Mouse (Mus musculus) neural tube, embryonic 10.5 days (tissue): ENCODE results near the gene Smarcb1.
"Not testable (repeated sequence)": the region's sequence is repeated elsewhere in the genome, so short reads cannot be mapped to it uniquely, and the experiment has no call there.

Experiments
- DNase-seq: peaks from one replicate; pipeline ENCODE4 v3.0.0-alpha.2; 2017; ENCODE audit warnings: low spot score; ENCODE audit errors: extremely low spot score

Gene Smarcb1

DNA sequence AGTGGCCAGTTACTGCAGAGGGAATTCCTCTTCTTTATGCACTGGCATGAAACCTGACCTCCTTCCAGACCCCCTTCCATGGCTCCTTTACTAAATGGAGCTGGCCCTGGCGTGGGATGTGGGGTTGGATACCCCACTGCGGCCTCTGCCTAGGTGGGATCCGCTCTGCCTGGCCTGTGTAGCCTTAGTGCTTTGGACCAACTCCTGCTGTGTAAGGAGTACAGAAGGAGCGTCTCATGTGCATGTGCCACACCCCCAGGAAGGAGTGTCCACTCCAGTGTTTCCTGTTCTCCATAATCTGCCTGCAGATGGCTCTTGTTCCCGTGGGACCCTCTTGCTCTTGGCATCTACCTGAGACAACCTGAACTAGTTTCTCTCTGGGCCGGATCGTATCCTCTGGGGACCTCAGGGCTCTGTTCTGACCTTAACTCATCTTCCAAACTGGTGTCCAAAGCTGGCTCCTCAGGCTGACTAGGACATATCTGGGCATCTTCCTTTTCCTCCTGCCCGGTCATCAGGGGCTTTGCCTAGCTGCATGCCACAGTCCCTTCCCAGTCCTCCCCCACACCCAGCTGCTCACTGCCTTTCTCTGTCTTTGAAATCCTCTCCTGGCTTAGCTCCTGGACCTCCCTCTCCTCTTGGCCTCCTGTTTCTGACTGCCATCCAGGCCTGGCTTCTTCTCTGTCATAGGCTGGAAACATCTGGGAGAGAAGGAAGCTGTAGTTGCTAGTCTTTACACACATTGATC is 31.8 kb downstream of the Smarcb1 start:
- DNase-seq, result no peak

DNA sequence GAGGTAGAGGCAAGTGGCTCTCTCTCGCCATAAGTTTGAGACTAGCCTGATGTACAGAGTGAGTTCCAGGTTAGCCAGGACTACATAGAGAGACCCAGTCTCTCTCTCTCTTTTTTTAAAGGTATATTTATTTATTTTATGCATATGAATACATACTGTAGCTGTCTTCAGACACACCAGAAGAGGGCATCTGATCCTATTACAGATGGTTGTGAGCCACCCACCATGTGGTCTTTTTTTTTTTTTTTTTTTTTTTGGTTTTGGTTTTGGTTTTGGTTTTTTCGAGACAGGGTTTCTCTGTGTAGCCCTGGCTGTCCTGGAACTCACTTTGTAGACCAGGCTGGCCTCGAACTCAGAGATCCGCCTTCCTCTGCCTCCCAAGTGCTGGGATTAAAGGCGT is 33.9 kb downstream of the Smarcb1 start:
- DNase-seq, result not testable (repeated sequence)

DNA sequence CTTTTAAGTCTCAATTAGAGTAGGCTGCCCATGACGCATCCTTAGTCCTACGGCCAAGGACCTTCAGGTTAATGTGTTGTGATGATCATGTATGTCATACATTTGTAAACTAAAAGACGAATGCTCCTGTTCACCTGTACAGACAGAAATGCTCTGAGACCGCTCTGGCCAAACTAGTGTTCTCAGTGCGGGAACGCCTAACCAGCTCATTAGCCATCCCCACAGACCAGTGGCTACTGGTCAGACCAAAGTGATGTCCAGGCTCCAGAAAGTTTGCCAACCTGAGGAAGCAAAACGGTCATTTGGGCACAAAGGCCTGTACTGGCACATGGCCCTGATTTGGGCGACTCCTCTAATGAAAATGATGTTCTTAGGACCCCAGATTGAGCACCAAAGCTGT is 36.7 kb downstream of the Smarcb1 start:
- DNase-seq, result no peak

DNA sequence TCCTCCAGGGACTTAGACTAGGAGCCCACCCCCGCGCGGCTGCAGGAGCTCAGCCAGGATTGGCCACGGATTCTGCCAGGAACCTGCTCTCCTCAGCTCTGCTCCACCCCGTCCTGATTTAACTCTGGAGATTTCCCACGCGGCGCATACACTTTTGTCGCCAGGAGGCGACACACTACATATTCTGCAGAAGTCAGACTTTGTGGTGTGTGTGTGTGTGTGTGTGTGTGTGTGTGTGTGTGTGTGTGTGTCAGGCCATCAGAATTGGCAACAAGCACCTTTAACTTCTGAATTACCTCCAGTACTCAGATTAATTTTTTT is 38.2 kb downstream of the Smarcb1 start:
- DNase-seq, result peak; percentile 62

DNA sequence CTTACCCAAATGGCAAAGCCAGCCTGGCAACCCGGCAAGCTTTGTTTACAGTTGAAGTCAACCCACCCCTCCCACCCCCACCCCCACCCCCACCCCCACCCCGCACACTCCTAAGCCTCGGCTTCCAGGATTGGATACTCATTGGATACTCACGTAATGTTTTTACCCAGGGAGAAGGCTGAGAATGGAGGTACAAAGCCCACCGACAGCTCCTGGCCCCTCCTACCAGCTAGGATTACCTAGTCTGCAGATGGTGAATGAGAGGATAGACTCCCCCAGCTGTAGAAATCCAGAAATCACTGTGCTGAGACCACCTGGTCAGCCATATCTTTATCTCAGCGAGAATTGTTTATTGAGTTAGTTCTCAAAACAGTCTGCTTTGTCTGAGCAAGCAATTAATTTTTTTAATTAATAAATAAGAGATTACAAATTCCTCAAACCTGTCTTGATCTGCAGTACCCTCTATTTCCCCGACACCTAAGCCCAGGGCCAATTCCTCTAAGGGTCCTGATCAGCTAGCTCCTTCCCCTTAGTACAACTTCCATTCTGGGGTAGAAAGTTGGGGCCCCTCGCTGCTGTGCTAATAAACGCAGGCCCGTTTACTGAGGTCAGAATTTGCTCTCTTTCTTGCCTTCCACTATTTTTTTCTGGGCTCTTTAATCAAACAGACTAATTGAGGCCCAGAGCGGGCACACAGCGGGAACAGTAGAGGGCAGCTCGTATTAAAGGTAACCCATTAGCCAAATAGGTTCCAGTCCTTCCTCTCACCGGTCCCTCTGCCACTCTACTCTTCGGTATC is 38.8 kb downstream of the Smarcb1 start:
- DNase-seq, result no peak

DNA sequence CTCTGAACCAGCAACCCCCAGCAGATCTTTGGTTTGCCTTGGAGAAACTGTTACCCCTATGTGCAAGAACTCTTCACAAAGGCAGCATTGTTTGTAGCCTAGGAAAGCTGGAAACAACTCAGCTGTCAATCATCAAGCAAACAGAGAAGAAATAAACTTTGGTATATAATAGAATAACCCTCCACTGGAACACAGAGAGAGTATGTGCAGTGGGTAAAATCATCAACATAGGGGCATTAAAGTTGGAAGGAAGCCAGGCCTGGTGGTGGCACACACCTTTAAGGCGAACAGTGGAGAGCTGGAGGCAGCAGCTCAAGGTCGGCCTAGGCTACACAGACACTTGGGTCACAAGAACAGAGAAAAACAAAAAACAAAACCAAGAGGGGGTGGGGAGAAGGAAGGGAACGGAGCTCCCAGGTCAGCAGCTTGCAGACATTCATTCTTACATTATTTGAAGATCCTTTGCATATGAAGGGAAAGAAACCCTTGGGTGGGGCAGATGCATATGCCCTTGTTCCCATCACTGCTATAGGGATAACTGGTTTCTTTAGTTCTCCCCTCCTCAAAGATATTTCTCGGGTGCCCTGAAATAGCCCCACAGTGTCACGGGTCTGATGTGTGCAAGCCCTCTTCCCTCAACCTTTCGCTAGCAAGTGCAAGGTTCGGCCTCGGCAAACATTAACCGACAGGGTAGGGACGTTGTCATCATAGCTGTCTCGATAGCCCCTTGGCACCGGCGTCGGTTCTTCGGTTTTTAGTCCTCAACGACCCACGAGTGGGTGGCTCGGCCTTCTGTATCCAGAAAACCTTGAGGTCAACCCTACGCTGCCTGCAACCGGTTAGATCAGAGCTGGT is 39.6 kb downstream of the Smarcb1 start:
- DNase-seq, result no peak

DNA sequence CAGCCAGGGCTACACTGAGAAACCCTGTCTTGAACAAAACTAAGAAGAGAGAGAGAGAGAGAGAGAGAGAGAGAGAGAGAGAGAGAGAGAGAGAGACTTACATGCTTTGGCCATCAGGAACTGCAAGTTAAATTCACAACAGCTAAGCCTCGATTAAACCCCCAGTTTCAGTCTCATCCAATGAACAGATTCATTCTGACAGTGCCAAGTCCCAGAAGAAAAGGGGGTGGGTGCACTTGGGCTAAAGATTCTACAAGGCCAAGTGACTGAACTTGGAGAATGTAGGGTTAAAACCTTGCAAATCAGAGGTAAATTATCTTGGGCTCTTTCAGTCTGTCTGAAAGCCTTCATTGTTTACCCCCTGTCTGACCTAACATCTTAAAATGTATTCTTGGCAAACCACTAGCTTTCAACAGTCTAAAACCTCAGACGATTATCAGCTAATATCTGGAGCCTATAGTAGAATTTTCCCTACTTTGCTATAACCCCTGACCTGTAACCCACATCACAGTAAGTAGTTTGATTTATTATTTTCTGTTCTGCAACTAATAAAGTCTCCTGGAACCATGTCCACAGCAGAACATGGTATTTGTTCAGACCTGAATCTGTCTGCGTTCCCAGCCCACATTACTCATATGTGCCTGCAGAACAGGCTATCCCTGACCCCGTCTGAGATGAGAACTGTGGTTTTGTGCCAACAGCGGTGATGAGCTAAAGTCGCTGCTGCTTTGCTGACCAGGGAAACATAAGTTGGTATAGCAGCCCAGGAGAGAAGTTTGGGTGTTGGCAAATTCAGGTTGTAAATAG is 40.4 kb downstream of the Smarcb1 start:
- no peak for DNase-seq

DNA sequence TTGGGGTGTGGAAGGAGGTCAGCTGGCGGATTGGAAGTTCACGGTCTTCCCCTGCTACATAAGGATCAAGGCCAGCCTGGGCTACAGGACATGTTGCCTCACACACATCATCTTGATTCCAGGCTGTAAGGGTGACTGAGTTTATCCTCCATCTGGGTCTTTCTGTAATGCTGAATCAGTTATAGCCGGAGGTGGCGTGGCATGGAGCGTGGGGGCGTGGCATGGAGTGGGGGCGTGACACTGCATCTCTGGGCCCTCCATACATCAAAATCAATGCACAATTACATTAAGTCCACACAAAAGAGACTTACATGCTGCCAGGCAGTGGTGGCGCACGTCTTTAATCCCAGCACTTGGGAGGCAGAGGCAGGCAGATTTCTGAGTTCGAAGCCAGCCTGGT is 41.1 kb downstream of the Smarcb1 start:
- no peak for DNase-seq

DNA sequence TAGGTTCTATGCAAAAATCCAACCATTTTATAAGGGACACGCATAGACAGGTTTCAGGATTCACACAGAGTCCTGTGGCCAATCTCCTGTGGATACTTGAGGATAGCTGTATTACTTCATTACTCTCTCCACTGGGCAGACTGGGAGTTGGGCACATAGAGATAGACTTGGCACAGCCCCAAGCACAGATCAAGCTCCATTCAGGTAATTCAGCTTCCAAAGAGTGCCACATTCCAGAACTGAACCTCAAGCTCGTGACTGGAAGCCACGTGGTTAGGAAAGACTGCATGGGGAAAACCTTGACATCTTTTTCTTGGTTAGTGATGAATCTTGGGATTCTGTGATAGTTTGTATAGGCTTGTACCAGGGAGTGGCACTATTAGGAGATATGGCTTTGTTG is 42.6 kb downstream of the Smarcb1 start:
- no peak for DNase-seq

DNA sequence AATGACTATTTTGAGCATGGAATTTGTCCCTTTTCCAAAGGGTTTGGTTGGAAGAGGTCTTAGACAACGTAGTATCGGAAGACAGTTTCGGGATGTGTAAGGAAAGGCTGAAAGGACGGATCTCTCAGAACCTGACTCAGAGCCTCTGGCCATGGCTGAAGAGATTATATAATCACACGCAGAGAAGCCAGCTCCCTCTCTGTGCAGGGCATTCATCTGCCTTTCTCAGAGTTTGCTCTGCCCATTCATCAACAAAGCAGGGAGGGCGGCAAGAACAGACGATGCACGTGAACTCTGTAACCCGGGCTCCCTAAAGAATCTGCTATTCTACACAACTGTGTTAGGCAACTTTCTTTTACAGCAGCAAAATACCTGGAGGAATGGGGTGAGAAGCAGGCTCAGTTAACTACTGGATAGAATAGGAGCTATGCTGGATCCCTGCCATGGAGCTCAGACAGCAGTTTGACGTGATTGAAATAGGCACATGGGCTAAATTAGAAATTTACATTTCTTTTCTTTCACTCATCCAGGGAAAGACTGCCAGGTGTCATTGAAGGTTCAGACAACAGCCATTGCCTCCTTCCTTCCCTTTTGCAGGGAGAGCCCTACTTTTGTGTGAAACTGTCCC is 47.8 kb downstream of the Smarcb1 start:
- DNase-seq, result no peak

DNA sequence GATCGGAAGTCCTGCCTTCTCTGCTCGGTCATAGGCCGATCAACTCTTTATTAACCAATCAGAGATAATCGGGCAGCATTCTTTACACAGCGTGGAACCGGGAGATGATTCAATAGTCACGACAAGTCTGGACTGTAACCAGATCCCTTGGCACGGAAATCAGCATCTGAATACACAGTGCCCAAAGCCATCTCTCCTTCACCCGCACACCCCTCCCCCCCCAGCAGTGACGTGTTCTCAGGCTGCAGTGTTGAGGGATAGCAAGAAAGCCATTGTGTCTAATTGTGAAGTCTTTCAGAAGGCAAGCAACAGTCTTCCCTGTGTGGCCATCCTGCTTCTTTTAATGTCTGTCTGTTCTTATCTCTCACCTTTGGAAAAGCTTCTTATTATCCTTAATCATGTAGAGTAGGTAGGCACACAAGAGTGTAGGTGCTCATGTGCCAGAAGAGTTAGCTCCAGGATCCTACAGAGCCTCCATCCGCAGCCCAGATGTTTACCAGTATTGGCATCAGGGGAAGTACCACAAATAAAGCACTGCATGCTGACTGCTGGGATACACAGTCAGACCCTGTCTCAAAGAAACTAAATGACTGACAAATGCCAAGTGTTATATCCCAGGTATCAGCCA is 48.4 kb downstream of the Smarcb1 start:
- peak; percentile 85 for DNase-seq

DNA sequence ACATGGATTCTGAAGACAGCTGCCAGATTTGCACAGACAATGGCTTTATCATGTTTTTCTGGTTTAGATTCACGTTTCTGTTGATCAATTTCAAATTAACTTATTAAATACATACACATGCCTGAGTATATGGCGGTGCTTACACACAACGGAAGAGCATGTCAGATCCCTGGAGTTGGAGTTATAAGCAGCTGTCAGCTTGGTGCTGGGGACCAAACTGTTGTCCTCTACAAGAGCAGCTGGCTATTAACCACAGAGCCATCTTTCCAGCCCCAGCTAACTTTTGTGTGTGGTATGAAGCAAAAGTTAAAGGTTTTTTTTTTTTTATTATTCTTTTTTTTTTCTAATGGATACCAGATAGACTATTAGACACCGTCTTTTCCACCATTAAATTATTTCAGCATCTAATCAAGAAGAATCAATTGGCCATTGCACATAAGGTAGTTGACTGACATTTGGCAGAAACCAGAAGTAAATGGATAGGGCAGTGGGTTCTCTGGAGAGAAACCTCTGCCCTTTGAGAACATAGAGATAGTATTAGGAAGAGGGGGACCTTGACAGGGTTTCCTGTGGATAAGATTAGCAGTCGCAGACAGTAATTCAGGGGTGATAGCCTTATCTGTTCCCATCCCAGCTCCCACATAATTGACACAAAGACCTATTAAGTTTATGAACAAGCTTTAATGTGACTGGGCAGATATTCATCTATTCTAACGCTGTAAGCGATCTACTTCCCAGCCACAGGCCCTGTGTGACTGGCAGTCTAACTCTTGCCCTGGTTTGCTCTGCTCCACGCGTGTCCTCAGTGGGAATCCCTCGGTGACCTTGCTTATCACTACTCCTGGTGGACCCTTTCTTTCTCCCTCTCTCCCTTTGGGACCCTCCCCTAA is 49.1 kb downstream of the Smarcb1 start:
- no peak for DNase-seq

DNA sequence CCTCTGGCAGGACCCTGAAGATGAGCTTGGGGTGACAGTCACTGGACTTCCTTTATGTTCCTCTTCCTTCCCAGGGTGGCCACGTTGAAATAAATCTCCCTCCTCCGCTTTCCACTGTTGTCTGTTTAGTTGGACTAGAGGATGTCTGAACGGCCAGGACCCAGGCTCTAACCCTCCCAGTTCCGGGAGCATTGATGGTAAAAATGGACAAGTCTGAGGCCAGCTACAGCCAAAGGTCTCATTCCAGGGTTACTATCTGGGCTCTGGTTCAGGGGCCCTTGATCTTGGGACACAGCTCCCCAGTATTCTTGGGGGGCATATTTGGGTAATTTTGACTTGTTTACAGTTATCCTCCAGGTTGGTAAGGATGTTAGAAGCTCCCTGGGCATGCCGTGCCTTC is 59.8 kb downstream of the Smarcb1 start:
- no peak for DNase-seq

DNA sequence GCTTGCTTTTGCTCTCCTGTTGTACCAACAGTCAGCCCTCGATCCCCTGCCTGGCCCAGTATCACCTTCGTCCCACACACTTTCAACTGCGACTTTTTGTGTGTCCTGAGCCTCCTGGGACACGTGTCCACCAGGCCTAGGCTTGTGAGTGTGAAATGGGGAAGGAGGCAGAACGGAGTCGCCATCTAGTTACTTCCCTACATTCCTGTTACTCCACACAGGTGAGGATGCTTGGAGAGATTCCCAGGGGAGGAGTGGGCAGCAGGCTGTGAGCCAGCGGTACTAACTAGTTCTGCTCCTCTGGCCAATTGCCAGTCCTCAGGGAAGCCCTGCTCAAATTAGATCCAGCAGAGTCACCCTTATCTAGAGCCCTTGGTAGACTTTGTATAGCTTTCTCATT is 60.7 kb downstream of the Smarcb1 start:
- DNase-seq, result no peak

DNA sequence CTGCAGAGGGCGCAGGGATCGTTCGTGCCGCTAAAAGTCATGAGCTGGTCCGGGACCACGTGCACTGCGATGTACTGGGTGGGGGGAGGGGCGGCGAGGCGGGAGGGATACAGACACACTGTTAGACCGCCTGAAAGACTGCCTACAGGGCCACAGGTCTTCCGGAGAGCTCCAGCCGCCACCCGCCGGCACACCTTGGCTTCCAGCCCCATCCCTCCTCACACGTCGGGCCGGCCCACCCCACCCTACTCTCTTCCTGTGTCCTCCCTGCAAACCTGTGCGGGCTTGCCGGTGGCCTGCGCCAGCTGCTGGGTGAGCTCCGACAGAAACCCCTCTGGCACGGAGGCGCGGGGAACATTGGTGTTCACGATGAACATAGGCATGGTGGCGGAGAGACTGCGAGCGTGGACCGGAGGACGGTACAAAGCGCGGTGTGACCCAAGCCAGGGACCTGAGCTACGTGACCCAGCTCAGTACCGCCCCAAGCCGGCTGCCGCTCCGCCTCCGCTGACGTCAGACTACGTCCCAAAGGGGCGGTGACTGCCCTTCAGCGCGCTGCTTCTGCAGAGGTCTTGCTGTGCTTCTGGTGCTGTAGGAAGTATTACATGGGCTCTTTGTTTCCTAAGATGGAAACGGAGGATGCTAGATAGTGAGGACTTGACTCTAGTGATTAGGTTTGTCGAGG is 61.5 kb downstream of the Smarcb1 start, which contains the start of gene Mif:
Gene Mif (minus strand): TSS at position 455 of the 685 bp plus-strand sequence.
- DNase-seq, result peak; percentile 91

DNA sequence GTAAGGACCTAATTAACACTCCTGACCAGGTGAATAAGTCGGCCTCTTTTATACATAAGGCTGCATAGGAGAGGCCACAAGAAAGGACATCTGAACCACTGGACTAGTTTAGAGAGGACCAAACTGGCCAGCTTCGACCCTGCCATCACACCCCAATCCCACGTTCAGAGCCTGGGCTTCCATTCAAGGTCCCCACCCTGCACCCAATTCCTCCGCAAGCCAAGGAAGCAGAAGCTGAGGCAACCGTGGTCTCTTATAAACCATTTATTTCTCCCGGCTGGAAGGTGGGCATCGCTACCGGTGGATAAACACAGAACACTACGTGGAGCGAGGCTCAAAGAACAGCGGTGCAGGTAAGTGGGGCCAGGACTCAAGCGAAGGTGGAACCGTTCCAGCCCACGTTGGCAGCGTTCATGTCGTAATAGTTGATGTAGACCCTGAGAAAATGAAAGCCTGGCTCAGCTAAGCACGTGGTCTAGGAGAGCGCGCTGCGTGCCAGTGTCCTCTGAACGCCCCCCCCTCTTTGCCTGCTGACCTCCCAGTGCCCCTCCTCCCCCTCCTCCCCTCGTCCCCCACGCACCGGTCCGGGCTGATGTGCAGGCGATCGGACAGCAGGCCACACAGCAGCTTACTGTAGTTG is 62.2 kb downstream of the Smarcb1 start:
- DNase-seq, result peak; percentile 75

DNA sequence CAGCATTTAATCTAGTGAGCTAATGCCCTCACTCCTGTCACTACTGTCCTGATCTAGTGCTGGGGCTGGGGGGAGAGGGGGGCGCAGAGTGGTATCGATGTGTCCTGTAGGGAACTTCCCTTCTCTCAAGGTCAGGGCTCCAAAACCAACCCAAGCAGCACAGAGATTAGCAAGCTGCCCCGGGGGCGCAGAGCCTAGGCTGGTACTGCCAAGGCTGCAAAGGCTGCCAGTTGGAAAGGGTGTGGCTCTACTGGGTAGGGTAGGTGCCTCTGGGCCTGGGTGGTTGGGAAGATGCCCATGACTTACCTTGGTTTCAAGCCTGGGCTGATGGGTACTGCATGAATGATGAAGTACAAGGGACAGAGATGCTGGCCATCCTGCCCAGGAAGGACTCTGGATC is 63.8 kb downstream of the Smarcb1 start:
- DNase-seq, result no peak

DNA sequence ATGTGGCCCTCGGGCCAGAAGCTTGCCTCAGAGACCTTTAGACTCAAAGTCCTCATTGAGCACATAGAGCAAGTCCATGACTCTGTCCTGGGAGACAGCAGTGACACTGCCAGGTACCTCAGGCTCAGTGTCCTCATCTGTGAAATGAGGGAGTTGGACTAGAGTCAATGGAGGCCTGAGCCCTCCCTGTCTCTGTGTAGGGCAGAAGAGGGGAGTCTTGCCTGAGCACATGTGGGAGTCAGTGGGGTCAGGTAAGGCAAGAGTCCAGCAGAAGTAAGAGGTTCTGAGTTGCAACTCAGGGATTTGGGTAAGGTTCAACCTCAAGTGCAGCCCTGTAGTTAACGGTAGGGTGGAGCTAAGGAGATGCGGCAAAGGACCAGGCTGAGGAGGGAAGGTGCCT is 64.4 kb downstream of the Smarcb1 start:
- DNase-seq, result no peak
